Mouse (Mus musculus) ZHBTc4 (cell line): Measurements from ENCODE around the gene Emilin1.

ENCODE experiments used
- DNase-seq: peaks from one replicate; pipeline ENCODE4 v3.0.0-alpha.2; 2011; ENCODE audit warnings: low read depth, low spot score

Gene Emilin1

GRCm38 (mm10) chr5:30913060-30913841 lies at the start of gene Emilin1:
TSS of gene Emilin1 (plus strand) at chr5:30913402.
- no peak for DNase-seq

GRCm38 (mm10) chr5:30863852-30864251 lies 49.4 kb upstream of the Emilin1 start:
- DNase-seq, result peak; percentile 74

- no peak for DNase-seq
These were observed 48.9 kb upstream of the Emilin1 start for GRCm38 (mm10) chr5:30864322-30864721.

GRCm38 (mm10) chr5:30866871-30867270 lies 46.3 kb upstream of the Emilin1 start:
- DNase-seq, result no peak

GRCm38 (mm10) chr5:30867712-30868111 lies 45.5 kb upstream of the Emilin1 start, which contains the start of gene Tmem214:
TSS of gene Tmem214 (plus strand) at chr5:30868012.
- DNase-seq, result no peak

GRCm38 (mm10) chr5:30868981-30869380 lies 44.2 kb upstream of the Emilin1 start:
- no peak for DNase-seq

DNA sequence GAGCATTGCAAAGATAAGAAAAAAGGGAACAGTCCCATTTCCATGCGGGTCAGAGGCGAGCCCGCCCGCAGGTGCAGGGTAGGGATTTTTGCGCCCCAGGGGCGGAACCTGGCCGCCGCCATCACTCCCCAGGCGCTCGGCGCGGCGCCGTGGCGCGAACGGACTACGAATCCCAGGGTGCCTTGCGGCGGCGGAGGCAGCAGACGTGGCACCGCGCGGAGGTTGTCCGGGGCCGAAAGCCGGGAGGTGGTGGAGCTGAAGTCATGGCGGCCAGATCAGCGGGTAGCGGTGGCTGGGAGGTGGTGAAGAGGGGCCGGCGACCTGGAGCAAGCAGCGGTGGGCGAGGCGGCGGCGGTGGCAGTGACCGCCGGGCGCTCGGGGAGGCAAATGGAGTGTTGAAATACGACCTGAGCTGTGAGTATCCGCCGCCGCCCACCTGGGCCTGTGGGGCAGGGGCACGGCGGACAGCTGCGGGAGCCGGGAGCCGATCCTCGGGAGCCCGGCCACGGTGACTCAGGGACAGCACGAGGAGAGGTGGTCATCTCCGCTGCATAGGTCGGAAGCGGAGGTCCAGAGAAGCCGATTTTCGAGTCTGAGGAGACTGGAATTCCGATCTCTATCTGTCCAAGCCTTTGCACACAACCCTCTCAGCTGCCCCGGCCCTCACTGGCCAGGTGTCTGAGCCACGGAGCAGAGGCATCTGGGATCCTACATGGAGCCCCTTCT lies 43.6 kb upstream of the Emilin1 start:
- peak; percentile 94 for DNase-seq

DNA sequence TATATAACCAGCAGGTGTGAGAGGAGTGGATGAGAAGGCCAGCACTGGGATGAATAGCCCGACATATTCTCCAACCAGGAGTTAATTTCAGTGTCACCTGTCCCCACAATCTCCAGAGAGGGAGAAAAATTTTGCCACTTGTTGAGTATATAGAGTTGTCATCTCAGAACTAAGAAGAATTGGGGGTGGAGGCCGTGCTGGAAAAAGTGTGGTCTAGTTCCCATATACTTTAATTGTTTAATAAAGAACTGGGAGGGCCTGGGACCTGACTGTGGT lies 43.1 kb upstream of the Emilin1 start:
- DNase-seq, result no peak

- DNase-seq, result no peak
These were observed 40.6 kb upstream of the Emilin1 start for GRCm38 (mm10) chr5:30872574-30872973.

GRCm38 (mm10) chr5:30874365-30874764 lies 38.8 kb upstream of the Emilin1 start:
- DNase-seq, result no peak

DNA sequence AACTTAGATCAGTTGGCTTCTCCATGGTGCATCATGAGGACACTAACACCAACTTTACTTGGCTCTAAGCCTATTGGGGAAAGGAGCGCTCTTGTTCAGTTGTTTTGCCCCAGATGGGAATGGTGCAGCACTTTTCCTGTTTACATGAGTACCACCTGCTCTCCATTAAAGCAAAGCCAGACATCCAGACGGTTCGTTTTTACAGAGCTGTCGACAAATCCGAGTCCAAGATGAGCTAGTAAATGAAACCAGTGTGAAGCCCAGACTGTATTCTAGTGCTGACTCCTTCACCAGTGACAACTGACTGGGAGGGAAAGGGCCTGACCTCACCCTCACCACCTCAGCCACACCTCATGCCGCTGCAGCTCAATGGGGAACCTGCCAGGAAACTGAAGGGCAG lies 34.6 kb upstream of the Emilin1 start:
- DNase-seq, result no peak

DNA sequence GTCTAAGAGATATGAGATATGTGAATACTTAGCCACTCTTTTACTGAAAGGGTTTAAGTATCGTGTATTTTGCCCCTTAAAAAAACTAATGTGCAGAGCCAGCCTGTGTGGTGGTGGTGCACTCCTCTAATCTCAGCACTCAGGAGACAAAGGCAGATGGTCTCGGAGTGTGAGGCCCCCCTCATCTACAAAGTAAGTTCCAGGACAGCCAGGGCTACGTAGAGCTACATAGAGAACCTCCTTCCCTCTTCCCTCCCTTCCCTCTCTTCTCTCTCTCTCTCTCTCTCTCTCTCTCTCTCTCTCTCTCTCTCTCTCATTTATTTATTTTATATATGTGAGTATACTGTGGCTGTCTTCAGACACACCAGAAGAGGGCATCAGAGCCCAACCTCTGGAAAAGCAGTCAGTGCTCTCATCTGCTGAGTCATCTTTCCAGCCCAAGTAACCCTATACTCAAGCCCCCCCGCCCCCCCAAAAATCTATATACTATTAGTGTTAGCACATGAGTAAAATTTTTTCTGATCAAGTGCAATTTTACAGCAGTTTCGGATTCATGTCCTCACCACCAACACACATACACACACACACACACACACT lies 33.8 kb upstream of the Emilin1 start:
- no peak for DNase-seq

GRCm38 (mm10) chr5:30881839-30882238 lies 31.4 kb upstream of the Emilin1 start:
- peak; percentile 35 for DNase-seq

DNA sequence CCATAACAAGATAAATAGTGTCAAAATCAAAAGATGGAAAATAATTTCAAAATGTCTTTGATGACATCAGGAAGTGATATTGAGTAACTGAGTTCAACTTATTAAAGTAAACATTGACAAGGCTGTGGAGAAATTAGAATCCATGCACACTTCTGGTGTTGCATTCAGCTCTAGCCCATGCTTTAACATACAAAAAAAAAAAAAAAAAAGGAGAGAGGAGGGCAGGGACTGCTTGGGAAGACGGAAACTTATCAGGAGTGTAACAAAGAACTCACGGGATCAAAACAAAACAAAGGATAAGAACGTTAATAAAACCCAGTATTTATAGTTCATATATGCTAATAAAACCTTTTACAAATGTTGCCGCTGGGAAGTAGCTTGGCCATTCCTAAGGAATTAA lies 27.0 kb upstream of the Emilin1 start:
- no peak for DNase-seq

- DNase-seq, result no peak
These were observed 26.5 kb upstream of the Emilin1 start for GRCm38 (mm10) chr5:30886731-30887130.

GRCm38 (mm10) chr5:30887331-30887761 lies 25.9 kb upstream of the Emilin1 start:
- peak; percentile 97 for DNase-seq

- peak; percentile 94 for DNase-seq
These were observed 25.3 kb upstream of the Emilin1 start for GRCm38 (mm10) chr5:30887858-30888336.

- DNase-seq, result peak; percentile 96
These were observed 24.7 kb upstream of the Emilin1 start, which contains the start of gene Agbl5 for GRCm38 (mm10) chr5:30888337-30889087. TSS of gene Agbl5 (plus strand) at chr5:30888694.

GRCm38 (mm10) chr5:30889088-30889754 lies 24.0 kb upstream of the Emilin1 start:
- peak; percentile 89 for DNase-seq

GRCm38 (mm10) chr5:30890375-30890774 lies 22.8 kb upstream of the Emilin1 start:
- no peak for DNase-seq

DNA sequence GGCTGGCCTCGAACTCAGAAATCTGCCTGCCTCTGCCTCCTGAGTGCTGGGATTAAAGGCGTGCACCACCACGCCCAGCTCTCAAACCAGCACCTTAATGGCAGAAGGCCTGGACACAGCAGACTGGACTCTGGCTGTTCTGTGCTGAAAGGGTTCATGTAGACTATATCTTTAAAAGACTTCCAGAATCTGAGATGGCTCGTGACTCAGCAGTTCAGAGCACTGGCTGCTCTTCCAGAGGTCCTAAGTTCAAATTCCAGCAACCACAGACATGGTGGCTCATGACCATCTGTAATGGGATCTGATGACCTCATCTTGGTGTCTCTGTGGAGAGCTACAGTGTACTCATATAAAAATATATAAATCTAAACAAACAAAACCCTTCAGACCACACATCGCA lies 11.3 kb upstream of the Emilin1 start:
- DNase-seq, result no peak
